Mouse (Mus musculus) left cerebral cortex, adult 2 months (tissue): ENCODE data around the gene Cpa5. TPM values are rescaled to one million over a fixed set of nuclear protein-coding genes. Genes with fewer than 3 reads are reported as not detected.

ENCODE experiments used
- DNase-seq, 2 experiments: peaks; one replicate each; pipeline ENCODE4 v3.0.0; 2021 to 2022; ENCODE audit warnings: low spot score in 2 of 2, mixed read lengths in 1 of 2; ENCODE audit errors: extremely low spot score in 1 of 2
- H3K27ac ChIP-seq: fragments of 200-600 bp; 2 replicates; pipeline ENCODE4 v1.8.1; 2022
- H3K4me3 ChIP-seq: fragments of 200-600 bp; 2 replicates; pipeline ENCODE4 v1.8.1; 2022
- CTCF ChIP-seq: fragments of 200-600 bp; IDR thresholded peaks from 2 replicates; pipeline ENCODE4 v1.8.1; 2022; ENCODE audit warnings: antibody characterized with exemption, mild to moderate bottlenecking, moderate library complexity
- intact Hi-C: fragments of 180-260 bp; cut with DNase I; formaldehyde crosslinking; loops from one replicate; pipeline ENCODE4 v1.15.1; 2025
- total RNA-seq, 2 experiments: library from RNA; stranded (reverse); gene quantifications; 2 replicates each; pipeline ENCODE4 v1.2.3; 2021

Cpa5 gene
- total RNA-seq, 2 experiments from 2014 or later = not detected

GRCm38 (mm10) chr6:30579961-30580840, 30.6 kb upstream of the Cpa5 start:
- DNase-seq = no peak
- intact Hi-C loops = no loop called here
- TF ChIP-seq CTCF = no peak
- Histone ChIP-seq H3K4me3 (no peak overlapping the region), H3K27ac (peak overlapping the region; percentile 78)

- Histone ChIP-seq H3K4me3 (no peak overlapping the region), H3K27ac (no peak overlapping the region)
- no peak for DNase-seq
- no peak for TF ChIP-seq CTCF
- intact Hi-C loops = no loop called here
Observed at GRCm38 (mm10) chr6:30580841-30581176, 30.0 kb upstream of the Cpa5 start.

- no peak for DNase-seq
- Histone ChIP-seq H3K4me3 (no peak overlapping the region), H3K27ac (no peak overlapping the region)
- intact Hi-C loops = no loop called here
- no peak for TF ChIP-seq CTCF
Observed at GRCm38 (mm10) chr6:30586886-30587442, 23.8 kb upstream of the Cpa5 start.

GRCm38 (mm10) chr6:30589819-30590218, 21.0 kb upstream of the Cpa5 start:
- no peak for DNase-seq
- no peak overlapping the region for H3K27ac ChIP-seq
- TF ChIP-seq CTCF = no peak
- H3K4me3 ChIP-seq = no peak overlapping the region
- intact Hi-C loops = no loop called here

- TF ChIP-seq CTCF = no peak
- Histone ChIP-seq H3K4me3 (no peak overlapping the region), H3K27ac (no peak overlapping the region)
- intact Hi-C loops = no loop called here
- DNase-seq = no peak
Observed at GRCm38 (mm10) chr6:30591851-30592404, 18.9 kb upstream of the Cpa5 start.

- no peak for DNase-seq
- no peak overlapping the region for H3K27ac ChIP-seq
- no peak overlapping the region for H3K4me3 ChIP-seq
- no peak for TF ChIP-seq CTCF
- intact Hi-C loops = no loop called here
Observed at GRCm38 (mm10) chr6:30592417-30592974, 18.3 kb upstream of the Cpa5 start.

- TF ChIP-seq CTCF = no peak
- no peak for DNase-seq
- intact Hi-C loops = no loop called here
- no peak overlapping the region for H3K4me3 ChIP-seq
- no peak overlapping the region for H3K27ac ChIP-seq
Observed at GRCm38 (mm10) chr6:30594364-30594763, 16.4 kb upstream of the Cpa5 start.

- intact Hi-C loops = no loop called here
- H3K27ac ChIP-seq = no peak overlapping the region
- no peak for DNase-seq
- no peak for TF ChIP-seq CTCF
- no peak overlapping the region for H3K4me3 ChIP-seq
Observed at GRCm38 (mm10) chr6:30596230-30596898, 14.4 kb upstream of the Cpa5 start.

GRCm38 (mm10) chr6:30600033-30600432, 10.8 kb upstream of the Cpa5 start:
- intact Hi-C loops = no loop called here
- no peak for TF ChIP-seq CTCF
- no peak for DNase-seq
- no peak overlapping the region for H3K4me3 ChIP-seq
- no peak overlapping the region for H3K27ac ChIP-seq

GRCm38 (mm10) chr6:30600995-30601394, 9.8 kb upstream of the Cpa5 start:
- intact Hi-C loops = no loop called here
- DNase-seq = no peak

GRCm38 (mm10) chr6:30604342-30604867, 6.4 kb upstream of the Cpa5 start:
- TF ChIP-seq CTCF = no peak
- intact Hi-C loops = no loop called here
- H3K27ac ChIP-seq = no peak overlapping the region
- no peak for DNase-seq
- no peak overlapping the region for H3K4me3 ChIP-seq

More at GRCm38 (mm10) chr6:30600995-30601394, 9.8 kb upstream of the Cpa5 start:
- H3K4me3 ChIP-seq = no peak overlapping the region
- no peak for TF ChIP-seq CTCF
- no peak overlapping the region for H3K27ac ChIP-seq
